Mouse (Mus musculus) mouse trophoblast stem cell (cell line): ENCODE data around the gene Gp5.

Source experiments
- in situ Hi-C, 2 experiments: fragments of 300-500 bp; cut with MseI, MboI; formaldehyde crosslinking; loops; 2 replicates in 1 of 2; 3 replicates in 1 of 2; pipeline ENCODE4 v1.15.1; 2025

Gene Gp5

DNA sequence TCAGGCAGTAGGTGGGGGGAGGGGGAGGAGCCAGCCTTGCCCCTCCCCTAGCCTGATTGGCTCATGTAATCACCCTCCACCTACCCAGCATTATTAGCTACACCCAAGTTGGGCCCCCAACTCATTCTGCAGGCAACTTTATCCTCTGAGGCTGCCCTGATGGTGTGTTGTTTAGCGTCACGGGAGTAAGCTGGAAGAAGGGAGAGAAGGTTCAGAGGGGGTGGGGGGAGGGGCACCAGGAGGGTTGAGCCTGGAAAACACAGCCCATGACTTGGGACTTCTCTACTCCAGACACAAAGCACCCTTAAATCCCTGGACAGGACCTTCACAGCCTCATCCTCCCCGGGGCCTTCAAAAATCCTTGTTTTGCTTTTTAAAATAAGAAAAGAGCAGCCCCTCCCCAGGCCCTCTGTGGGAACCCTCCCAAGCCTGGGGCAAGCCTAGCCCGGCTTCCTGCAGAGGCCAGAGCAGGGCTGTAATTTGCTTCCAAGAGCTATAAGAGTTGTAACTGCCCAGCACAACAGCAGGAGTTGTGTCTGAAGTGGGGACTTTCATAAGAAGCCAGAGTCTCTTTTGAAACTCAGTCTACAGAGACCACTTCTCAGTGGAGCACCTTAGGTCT, 29.8 kb downstream of the Gp5 start:
- in situ Hi-C loops: no loop called here

DNA sequence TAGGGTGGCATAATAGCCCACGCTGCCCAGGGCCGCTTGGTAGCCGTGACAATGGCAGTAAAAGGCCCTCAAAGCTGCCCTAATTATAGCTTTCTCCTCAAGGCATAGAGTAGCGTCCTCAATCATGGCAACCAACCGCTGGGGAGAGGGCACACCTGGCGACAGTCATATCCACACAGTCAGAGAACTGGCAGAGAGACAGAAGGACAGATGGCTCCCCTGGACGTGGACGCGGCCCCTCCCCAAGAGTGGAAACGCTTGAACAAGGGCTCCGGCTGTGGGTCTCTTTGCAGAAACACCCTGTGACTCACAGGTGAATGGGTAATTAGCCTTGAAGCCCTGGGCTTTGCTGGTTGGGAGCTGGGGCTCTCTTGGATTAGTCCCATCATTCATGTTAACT, 32.2 kb downstream of the Gp5 start:
- in situ Hi-C loops: no loop called here

DNA sequence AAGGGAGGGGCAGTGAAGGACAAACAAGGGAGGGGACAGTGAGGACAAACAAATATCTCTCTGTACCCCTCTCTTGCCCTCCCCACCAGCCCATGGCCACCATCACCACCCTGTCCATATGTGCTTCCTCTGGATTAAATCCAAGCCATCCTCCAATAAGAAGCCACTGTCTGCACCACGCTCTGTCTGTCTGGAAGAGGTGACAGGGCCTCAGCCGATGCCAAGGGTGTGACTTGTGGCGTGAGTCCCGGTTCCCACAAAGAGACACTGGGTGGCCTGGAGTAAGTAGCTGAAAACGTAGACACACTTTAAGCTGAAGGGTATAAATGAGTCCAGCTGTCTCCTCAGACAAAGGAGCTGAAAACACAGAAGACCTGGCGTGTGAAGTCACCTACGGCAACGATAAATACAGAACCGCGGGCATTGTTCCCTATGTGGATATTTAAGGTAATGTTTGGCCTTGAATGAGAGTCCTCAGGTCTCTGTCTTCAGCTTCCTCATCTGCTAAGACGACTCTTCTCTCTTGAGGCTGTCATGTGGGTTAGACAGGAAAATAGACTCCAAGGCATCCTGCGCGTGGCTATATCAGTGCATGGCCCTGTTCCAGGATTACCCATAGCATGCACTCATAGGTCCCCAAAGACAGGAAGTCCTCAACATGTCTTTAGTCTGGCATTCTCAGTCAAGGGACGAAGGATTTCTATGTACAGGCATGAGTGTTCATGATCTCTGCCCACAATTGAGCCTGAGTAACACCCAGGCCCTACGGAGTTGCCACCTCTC, 34.8 kb downstream of the Gp5 start:
- in situ Hi-C loops: no loop called here

DNA sequence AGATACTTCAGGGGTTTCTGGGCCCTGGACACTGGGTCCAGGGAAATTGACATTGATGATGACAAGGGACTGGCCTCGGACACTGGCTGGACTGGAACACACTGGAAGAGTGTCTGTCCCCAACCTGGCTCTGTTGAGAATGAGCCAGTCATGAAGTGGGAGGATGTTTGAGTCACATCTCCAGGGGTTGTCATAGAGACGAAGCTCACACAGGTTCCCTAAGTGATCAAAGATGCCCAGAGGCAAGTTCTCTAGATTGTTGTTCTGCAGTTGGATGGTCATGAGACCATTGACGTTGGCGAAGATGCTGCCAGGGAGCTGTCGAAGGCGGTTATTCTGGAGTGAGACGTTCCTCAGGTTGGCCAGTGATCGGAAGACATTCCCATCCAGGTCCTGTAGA, 37.5 kb downstream of the Gp5 start:
- in situ Hi-C loops: no loop called here

DNA sequence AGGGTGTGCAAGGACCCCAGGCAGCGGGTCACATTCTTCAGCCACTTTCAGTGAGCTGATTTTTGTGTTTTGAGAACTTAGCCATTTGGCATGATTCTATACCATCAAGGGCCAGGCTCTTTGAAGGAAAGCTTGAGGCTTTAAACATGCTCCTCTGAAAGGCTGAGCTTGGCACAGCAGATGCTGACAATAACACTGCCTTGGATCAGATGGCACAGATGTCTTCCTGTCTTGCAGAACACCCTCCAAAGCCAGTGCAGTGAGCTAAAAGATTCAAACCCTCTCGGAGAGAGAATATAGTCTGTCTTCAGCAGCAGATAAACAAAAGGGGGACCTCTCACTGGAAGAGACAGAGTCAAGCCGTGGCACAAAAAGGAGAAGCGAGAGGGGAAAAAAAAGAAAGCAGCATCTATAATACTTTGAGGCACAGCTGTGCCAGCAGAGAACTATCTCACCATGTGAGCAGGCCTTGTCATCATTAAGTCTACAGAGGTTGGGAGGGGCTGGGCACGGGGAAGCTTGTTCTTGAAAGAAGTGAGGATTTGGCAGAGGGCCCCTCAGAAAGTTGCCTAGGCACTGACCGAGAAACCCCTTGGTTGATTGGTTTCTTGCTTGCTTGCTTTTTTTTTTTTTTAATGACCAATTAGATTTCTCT, 38.5 kb downstream of the Gp5 start:
- in situ Hi-C loops: no loop called here

DNA sequence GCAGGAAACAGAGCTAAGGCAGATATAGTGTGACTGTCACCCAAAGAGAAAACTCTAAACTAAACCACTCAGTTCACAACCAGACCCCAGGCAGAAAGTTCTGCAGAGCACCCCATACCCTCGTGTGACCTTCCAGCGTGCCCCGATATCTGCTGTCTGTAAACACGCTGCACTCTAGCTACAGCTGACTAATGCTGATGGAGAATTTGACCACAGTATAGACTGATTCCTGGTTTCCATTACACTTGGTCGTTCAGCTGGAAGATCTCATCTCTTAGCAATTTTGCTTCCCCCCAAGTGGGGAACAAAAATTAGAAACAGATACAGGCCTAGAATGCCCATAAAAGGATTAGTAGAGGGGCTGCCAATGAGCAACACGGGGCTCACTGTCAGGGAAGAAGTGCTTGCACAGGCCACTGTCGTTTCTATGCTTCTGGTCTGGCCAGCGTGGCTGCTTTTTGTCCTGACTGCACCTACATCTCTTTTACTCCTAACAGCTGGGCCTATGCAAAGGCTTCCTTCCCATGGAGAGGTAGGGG, 39.3 kb downstream of the Gp5 start:
- in situ Hi-C loops: no loop called here

DNA sequence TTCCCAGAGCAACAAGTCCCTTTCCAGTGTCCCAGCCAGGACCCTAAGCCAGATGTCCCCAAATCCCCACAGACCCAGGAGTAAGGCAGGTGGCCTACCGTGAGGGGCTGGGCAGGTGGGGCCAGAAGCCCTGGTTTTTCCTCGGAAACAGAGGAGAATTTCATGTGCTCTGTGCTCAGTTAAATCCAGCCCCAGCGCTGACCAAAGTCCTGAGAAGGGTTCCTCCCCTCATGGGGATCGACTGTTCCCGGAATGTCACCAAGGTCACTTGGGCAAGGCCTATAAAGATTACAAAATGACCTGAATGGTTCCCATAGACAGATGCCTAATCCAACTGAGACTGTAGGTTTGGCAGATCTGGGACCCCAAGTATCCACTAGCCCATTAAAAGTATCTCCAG, 43.2 kb downstream of the Gp5 start, which contains the start of gene Cpn2:
Gene Cpn2 (minus strand): TSS at position 141 of the 400 bp plus-strand sequence.
- in situ Hi-C loops: loop anchor here in 1 of 2 experiments (5.0 to 10.0 kb wide), 2 partner anchors 35 to 257 kb away; no protein-coding TSS in a partner anchor

DNA sequence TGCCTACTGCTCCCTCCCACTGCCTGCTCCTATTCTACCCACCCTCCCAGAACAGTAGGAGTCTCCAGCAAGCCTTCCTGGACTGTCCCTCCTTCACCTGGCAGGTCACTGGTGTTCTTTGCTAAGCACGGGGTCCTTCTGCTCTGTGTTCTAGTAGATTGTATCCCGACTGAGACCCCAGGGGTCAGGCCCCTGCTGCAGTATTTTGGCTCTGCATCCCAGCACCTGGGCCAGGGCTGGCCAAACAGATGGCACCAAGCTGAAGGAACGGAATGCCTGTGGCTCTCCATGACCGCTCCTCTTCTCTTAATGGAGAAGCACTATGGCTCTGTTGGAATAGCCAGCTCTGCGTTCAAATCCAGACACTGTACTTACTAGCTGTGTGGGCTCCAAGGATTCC, 44.0 kb downstream of the Gp5 start:
- in situ Hi-C loops: loop anchor here in 1 of 2 experiments (5.0 to 10.0 kb wide), 2 partner anchors 36 to 258 kb away; no protein-coding TSS in a partner anchor

DNA sequence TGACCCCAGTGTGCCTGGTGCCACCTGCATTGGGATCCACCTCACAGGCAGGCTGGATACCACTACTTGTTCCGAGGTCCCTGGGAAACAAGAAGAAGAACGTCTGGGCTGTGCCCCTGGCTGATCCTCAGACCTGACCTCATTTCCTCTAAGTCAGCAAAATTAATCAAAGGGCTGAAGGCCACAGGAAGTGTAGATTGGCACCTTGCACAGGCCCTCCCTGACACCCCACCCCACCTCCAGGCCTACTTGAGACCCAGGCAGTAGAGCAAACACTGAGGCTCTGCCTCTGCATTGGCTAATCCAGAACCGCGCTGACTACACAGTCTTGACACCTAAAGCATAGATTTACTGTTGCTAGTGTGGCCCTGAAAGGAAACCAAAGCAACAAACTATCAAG, 45.0 kb downstream of the Gp5 start:
- in situ Hi-C loops: loop anchor here in 1 of 2 experiments (5.0 to 10.0 kb wide), 2 partner anchors 37 to 259 kb away; no protein-coding TSS in a partner anchor

DNA sequence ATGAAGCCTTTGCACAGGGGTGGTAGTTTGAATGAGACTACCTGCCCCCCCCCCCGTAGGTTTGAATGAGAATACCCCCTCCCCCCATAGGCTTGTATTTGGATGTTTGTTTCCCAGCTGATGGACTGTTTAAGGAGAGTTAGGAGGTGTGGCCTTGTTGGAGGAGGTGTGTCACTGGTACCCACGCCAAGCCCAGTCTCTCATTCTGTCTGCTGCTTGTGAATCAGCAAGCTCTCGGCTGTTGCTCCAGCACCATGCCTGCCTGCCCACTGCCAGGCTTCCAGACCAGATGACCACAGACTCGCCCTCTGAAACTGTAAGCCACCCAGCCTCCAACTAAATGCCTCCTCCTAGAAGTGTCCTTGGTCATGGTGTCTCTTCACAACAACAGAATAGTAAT, 47.4 kb downstream of the Gp5 start:
- in situ Hi-C loops: loop anchor here in 1 of 2 experiments (10.0 kb wide), 1 partner anchor 262 kb away; no protein-coding TSS in a partner anchor

DNA sequence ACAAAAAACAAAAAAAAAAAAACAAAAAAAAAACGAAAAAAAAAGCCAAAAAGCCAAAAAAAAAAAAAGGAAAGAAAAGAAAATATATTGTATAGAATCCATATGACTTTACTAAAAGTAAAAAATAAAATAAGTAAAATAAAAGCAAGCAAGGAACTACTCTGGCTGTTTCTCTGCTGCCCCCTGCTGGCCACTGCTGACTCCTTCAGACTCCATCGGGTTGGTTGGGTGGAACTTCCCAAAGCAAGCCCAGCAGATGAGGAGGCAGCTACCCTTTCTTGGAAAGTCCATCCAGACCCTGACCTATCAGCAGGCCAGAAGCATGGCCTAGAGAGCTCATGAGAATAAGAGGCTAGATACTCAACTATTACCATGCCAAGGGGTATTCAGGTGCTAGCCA, 47.9 kb downstream of the Gp5 start:
- in situ Hi-C loops: loop anchor here in 1 of 2 experiments (10.0 kb wide), 1 partner anchor 262 kb away; no protein-coding TSS in a partner anchor

DNA sequence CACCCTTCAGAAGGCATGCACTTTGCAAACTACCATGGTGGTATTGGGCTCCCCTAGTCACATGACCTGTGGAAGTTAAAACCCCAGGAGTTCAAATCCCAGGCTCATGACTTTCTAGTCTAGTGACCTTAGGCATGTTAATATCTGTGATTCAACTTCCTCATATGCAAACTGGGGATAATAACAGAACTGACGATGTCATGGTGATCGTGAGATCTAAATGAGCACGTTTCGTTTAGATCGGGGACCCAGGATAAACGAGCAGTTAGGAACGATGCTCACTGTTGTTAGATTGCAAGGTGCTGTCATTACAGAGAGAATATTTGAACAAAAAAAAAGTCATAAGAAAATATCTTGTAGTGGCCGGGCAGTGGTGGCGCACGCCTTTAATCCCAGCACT, 48.4 kb downstream of the Gp5 start:
- in situ Hi-C loops: loop anchor here in 1 of 2 experiments (10.0 kb wide), 1 partner anchor 263 kb away; no protein-coding TSS in a partner anchor

DNA sequence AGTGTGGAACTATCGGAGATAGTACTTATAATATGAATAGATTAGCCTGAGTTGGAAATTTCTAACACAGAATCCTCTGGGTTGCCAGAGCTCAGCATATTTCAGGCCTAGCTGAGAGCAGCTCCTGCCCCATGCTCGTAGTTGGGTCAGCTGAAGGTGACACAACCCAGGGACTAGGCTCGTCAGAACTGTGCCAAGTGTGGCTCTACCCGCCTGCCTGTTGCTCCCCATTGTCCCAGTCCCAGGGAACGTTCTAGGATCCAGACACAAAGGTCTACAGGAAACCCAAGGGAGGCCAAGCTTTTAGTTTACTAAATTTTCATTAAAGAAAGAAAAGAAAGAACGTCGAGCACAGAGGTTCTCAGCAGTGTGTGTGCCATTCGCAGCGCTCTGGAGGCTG, 49.2 kb downstream of the Gp5 start:
- in situ Hi-C loops: loop anchor here in 1 of 2 experiments (10.0 kb wide), 1 partner anchor 263 kb away; no protein-coding TSS in a partner anchor

DNA sequence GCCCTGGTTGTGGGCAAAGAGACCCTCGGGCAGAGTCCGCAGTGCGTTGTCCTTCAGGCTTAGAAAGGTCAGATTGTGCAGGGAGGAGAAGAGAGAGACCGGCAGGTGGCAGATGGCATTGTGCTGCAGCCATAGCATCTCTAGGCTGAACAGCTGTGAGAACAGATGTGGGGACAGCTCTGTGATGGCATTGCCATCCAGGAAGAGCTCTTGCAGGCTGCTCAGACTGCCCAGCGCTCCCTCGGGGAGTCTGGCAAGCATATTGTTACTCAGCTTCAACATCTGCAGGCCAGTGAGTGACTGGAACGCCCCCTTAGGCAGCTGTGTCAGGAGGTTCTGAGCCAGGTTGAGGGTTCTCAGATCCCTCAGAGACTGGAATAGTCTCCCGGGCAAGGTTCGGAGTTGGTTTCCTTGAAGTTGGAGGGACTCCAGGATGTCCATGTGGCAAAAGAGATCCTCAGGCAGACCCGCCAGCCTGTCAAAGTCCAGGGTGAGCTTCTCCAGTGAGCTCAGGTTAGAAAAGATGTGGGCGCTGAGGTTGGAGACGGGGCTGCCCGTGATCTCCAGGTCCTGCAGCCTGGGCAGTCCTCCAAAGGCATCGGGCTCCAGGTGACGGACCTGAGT, 50.5 kb downstream of the Gp5 start:
- in situ Hi-C loops: loop anchor here in 1 of 2 experiments (10.0 kb wide), 1 partner anchor 265 kb away; no protein-coding TSS in a partner anchor

DNA sequence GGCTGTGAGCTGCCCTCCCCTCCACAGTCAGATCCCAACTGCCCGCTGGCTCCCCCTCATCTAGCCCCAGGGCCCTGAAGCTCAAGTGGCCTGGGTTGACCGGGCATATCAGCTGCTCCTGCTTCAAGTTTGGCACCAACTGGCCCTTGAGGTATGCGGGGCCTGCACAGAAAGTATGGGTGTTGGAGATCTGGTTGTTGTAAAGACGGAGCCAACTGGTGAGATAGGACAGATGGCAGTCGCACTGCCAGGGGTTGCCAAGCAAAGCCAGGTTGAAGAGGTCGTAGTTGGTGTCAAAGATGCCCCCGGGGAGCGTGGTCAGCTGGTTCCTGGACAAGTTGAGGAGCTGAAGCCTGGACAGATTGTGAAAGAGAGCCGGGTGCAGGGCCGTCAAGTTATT, 51.1 kb downstream of the Gp5 start:
- in situ Hi-C loops: no loop called here

DNA sequence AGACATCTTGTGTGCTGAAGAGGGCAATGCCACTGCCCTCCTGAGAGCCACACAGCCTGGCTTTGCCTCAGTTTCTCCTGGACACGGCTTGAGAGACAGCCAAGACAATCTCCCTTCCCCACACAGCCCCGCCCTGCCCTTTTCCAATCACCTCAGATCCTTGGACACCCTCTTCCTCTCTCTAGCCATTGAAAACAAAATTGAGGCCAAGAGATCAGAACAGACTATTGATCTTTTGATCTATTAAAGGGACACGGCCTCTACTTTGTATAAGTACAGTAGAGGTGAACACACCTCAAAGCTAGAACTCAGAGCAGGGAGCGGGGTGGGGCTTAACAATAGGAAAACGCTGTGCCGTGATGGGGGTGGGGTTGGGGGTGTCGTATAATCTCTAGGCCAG, 52.1 kb downstream of the Gp5 start:
- in situ Hi-C loops: no loop called here

DNA sequence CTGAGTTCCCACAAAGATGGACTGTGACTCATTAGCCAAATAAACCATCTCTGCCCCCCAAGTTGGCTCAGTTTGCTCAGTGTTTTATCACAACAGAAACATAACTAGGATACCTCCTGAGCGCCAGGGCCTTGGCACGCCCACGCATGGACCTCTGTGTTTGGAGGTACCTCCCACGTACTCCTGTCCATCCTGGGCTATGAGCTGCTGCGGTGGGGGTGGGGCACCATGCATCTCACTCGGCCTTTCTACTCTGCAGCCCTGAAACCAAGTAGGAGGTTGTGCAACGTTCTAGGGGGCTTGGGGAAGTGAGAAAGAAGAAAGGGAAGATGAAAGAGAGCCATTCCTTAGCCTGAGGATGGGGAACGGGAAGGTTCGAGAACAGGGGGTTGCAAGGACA, 52.9 kb downstream of the Gp5 start:
- in situ Hi-C loops: no loop called here
